Mouse (Mus musculus) cortical plate, adult 2 months (tissue): Measurements from ENCODE around the gene Magee1.

Experiments used
- CTCF ChIP-seq: fragments of 200-500 bp; IDR thresholded peaks from 2 replicates; pipeline ENCODE4 v1.5.1; 2011; ENCODE audit warnings: mild to moderate bottlenecking, control low read depth, low read length; ENCODE audit not compliant: insufficient read depth; ENCODE audit errors: extremely low read depth
- POLR2A ChIP-seq: fragments of 200-500 bp; IDR thresholded peaks from 2 replicates; pipeline ENCODE4 v1.6.1; 2011; ENCODE audit warnings: mild to moderate bottlenecking, low read length, control low read depth; ENCODE audit not compliant: insufficient read depth; ENCODE audit errors: extremely low read depth

GRCm38 (mm10) chrX:105079615-105080092 is 40.5 kb upstream of the Magee1 start, which contains the start of gene Pbdc1:
- peak; percentile 52; the same call in 1 of the 2 replicates for TF ChIP-seq POLR2A
- no peak for TF ChIP-seq CTCF
